Mouse (Mus musculus): ENCODE data around the gene Tent4b.

The Tent4b gene

DNA sequence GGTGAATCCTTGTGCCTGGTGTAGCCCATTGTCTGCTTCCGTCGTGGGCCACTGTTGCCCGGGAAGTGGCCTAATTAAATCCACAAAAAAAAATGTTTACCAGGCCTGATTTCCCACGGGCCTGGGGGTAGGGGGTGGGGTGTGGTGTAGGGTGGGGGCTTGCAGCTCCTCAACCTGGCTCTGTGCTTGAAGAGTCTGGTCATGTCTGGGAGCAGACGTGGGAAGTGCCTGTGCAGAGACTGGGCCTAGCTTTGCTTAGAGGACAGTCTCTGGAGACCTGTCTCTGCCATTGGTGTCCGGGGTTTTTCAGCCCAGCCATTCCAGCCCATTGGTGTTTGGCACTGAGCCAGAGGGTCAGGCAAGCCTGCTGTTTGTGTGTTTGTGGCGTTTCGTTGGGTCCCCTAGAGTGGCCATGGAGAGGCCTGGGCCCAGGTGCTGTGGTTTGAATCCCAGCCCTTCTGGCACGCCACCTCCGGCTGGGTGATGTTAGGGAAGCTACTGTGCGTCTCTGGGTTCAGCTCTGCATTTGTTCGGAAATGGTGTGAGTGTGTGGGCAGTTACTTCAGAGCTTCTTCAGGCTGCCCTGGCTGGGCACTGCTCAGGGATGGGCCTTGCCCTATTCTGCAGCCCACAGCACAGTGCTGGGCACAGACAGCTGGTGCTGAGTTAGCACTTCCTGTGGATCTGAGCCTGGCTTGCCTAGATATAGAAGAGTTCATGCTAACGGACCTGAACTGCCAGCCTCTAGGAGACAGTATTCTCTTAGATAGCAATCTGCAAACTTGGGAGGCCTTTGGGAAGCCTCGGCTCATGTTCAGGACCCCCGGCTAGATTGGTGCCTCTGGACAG lies 102.8 kb downstream of the Tent4b start:
- in situ Hi-C loops (cut with MboI) = no loop called here

DNA sequence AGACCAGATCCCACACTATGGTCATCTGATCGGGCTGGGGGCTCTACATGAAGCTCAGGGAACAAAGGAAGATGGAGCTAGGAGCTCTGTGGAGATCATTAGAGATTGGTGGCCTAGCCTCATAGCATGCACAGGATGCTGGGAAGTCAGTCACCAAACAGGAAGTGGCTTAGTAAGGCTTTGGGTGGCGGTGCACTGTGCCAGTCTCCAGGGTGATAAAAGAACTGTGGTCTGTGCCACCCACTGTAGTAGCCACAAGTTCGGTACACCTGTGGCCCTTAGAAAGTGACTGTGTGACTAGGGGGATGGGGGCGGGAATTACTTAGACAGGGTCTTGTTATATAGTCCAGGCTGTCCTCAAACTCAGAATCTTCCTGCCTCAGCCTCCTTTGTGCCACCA lies 106.8 kb downstream of the Tent4b start:
- in situ Hi-C loops (cut with MboI) = no loop called here

DNA sequence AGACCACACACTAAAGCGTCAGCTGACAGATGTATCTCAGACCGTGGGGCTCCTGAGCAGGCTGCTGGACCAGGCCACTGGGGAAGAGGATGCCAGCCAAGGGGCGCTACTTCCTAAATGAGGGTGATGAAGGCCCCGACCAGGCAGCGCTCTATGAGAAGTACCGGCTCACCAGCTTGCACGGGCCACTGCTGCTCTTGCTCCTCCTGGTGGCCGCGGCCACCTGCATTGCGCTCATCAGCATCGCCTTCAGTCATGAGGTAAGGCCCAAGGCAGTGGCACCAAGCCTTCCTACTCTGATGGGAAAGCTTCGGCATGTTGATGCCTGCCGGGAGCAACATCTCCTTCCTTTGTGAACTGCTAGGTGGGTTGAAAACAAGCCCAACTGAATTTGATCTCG lies 107.5 kb downstream of the Tent4b start:
- in situ Hi-C loops (cut with MboI) = no loop called here

DNA sequence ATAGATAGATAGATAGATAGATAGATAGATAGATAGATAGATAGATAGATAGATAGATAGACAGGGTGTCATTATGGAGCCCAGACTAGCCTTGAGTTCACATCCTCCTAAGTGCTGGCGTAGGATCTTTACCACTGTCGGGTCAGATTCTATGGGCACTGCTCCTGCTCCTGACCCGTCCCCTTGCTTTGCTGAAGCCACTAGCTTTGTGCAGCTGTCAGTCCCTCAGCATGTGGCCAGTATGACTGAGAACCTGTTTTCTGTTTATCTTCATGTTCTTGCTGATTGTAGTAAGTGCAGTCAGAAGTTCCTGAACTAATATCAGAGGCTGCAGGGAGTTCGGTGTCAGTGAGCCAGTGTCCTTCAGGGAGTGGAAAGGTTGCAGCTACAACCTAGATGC lies 108.7 kb downstream of the Tent4b start:
- in situ Hi-C loops (cut with MboI) = no loop called here

All from mature B cell (primary cell).